Mouse (Mus musculus) cerebellum, adult 2 months (tissue): Measurements from ENCODE around the gene Rasgrf2.

Experiments used
- CTCF ChIP-seq: fragments of 200-500 bp; IDR thresholded peaks from 2 replicates; pipeline ENCODE4 v1.5.1; 2011; ENCODE audit warnings: low read depth, mild to moderate bottlenecking, control low read depth, low read length, moderate library complexity, borderline replicate concordance; ENCODE audit not compliant: insufficient read depth
- POLR2A ChIP-seq: fragments of 200-500 bp; IDR thresholded peaks from 2 replicates; pipeline ENCODE4 v1.6.1; 2011; ENCODE audit warnings: low read length, control low read depth, borderline replicate concordance; ENCODE audit not compliant: insufficient read depth

- TF ChIP-seq CTCF (no peak), POLR2A (no peak)
Measured at GRCm38 (mm10) chr13:91877350-91877749, 254.1 kb downstream of the Rasgrf2 start.
